Mouse (Mus musculus) layer of hippocampus, postnatal 10 days (tissue): ENCODE data around the gene Zdhhc22. TPM values are rescaled to one million over a fixed set of nuclear protein-coding genes. Genes with fewer than 3 reads are reported as not detected.

Experiments
- DNase-seq, 2 experiments: peaks; one replicate each; pipeline ENCODE4 v3.0.0; 2021; ENCODE audit warnings: low spot score in 2 of 2
- microRNA-seq, 2 experiments: library from miRNA; unstranded; fragments of <30 nt; microRNA quantifications; one replicate each; pipeline ENCODE4 v1.2.0; 2021
- total RNA-seq, 2 experiments: library from RNA; stranded (reverse); gene quantifications; 2 replicates each; pipeline ENCODE4 v1.2.3; 2021

Gene Zdhhc22
- total RNA-seq, 2 experiments from 2014 or later = 14.0 to 16.8 TPM

DNA sequence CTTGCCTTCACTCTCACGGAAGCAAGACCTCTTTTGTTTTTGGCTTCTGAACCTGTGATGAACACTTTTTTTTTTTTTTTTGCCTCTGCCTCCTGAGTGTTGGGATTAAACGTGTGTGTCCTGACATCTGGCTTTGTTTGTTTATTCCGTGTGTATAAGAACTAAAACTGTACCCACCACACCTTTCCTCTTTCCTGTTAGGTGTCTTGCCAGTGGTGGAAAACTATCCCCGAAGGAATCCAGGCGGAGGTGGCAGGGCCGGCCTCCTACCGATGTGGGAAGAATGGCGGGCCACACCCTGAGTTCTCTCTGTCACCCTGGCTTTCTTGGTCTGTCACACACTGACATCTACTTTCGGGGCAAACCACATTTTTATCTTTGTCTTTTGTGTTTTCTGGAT, 51.7 kb downstream of the Zdhhc22 start:
- no peak for DNase-seq

DNA sequence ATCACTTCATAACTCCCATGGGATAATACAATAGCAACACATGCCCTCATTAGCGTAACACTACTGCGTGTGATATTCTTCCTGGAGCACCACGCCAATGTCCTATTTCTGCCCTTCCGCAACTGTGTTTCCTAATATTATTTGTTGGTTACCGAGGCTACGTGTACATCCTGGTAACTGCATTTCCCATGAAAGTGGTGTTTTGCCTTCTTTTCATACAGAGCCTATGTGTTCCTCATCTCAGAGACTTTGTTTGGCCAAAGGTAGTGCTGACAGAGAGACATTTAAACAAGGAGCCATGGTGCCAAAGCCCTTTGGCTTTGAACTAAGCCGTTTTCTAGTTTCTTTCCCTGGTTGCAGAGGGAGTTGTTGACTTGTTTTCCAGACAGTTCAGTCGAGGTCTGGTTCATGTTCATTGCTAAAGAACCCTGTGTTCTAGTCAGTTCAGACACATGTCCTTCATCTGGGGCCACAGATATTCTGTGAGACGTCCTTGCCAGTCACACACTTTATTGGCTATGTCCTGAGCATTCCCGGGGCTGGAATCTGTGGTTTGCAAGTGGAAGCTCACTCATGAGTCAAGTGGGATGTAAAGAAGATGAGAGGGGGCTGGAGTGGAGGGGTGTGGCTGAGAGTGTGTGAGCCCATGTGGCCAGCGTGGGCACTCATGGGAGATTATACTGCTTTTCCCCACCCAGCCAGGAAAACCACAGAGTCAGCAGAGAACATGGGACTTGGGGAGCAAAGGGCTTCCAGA, 53.5 kb downstream of the Zdhhc22 start:
- DNase-seq = no peak

GRCm38 (mm10) chr12:86935692-86936282, 54.4 kb downstream of the Zdhhc22 start:
- no peak for DNase-seq

DNA sequence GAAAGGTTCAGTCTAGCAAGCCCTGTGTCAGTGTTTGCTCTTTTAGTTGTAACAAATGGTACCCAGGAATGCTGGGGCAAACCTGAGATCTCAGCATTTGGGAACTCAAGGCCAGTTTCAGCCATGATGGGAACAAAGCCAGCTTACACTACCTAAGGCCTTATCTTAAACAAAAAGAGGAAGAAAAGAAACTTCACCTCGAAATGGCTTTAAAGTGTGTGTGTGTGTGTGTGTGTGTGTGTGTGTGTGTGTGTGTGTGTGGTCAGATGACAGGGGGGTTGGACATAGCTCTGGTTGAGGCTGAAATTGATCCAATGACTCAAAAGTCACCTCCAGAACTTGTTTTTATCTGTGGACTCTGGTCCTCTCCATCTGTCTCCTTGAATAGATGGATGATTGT, 55.5 kb downstream of the Zdhhc22 start:
- no peak for DNase-seq

GRCm38 (mm10) chr12:86932575-86932952, 57.7 kb downstream of the Zdhhc22 start:
- DNase-seq = no peak

DNA sequence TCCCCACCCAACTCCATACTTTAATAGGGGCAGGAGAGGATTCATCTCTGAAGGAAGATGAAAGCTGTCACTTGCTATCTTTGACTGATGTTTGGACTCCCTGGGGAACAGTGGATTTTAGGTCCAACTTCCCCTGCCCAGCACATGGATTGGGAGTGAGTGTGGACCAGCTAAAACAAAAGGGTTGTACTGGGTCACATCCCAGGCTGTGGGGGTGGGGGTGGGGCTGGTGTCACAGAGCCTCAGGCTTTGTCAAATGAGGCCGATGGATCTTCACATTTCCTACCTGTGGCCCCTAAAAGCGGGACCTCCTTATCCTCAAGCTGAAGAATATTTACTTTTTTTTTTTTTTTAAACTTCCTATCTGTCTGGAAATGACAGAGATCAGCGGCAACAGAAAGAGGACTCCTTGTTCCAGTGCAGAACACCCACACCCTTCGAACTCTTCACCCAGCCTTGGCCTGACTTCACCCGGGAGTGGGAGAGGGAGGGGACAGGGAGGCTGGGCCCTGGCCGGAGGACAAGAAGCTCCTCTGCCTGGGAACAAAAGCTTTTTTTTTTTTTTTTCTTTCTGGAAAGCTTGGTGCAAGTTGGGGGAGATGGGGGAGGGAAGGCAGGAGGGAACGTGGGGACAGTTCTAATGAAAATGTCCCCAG, 58.2 kb downstream of the Zdhhc22 start:
- no peak for DNase-seq

DNA sequence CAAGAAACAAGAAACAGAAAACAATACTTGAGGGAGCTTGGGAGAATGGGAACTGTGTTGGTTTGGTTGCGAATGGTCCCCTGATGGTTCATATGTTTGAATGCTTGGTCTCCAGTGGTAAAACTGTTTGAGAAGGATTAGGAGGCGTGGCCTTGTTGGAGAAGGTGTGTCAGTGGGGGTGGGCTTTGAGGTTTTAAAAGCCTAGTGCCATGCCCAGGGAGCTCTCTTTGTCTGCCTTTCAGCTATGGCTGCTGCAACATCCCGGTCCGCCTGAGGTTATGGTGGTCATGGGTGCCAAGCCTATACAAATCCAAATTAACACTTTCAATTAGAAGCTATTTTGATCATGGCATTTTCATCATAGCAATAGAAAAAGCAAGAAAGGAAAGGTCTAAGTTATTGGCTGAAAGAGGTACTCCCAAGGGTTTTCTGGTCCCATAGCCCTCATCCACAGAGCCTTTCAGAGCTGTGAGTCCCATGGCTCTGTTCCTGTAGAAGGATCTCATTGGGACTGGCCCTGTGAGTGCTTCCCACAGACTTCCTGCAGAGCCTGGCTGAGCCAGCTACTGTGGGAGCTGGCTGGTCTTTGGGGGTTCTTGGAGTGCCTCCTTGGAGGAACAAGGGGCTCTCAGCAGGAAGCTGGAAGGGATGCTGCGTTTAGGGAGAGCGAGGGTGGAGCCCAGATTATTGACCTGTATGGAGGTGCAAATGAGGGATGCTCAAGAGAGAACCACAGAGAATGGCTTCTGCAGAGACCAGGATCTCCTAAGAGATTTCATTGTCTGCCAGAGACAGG, 59.1 kb downstream of the Zdhhc22 start:
- DNase-seq = no peak

Small RNA genes within 50 kb of the gene (microRNA-seq; reads per million reads assigned to microRNA genes)
- gene Gm25847 = 0 reads per million in 2 experiments

Other genes starting within 250 kb of the Zdhhc22 start
- gene Irf2bpl, start 105.6 kb downstream of the Zdhhc22 start, total RNA-seq = 10 to 100 TPM; 77.9 to 81.5 TPM
- 10 to 100 TPM; 55.2 to 58.1 TPM for gene Cipc, start 43.4 kb downstream of the Zdhhc22 start, total RNA-seq
- gene Tmem63c, start 30.9 kb upstream of the Zdhhc22 start, total RNA-seq = 10 to 100 TPM; 28.4 to 28.8 TPM
- 1 to 10 TPM; 2.9 to 3.7 TPM for gene Ngb, start 112.1 kb upstream of the Zdhhc22 start, total RNA-seq
- gene Gstz1, start 156.7 kb upstream of the Zdhhc22 start, total RNA-seq = 10 to 100 TPM; 53.2 to 54.2 TPM
- 10 to 100 TPM; 20.1 to 20.3 TPM for gene Pomt2, start 157.5 kb upstream of the Zdhhc22 start, total RNA-seq
- 1 to 10 TPM; 2.3 to 3.1 TPM for gene Samd15, start 209.3 kb upstream of the Zdhhc22 start, total RNA-seq
- 10 to 100 TPM; 26.8 to 27.5 TPM for gene Tmed8, start 210.0 kb upstream of the Zdhhc22 start, total RNA-seq
- 1 to 10 TPM; 1.1 to 1.5 TPM for gene Noxred1, start 248.3 kb upstream of the Zdhhc22 start, total RNA-seq